Mouse (Mus musculus) spleen, adult 2 months (tissue): ENCODE measurements around the gene Ispd.

Source experiments
- CTCF ChIP-seq: fragments of 200-500 bp; IDR thresholded peaks from 2 replicates; pipeline ENCODE4 v1.5.1; 2011; ENCODE audit warnings: mild to moderate bottlenecking, inconsistent platforms; ENCODE audit not compliant: insufficient read depth, insufficient read length, insufficient replicate concordance; ENCODE audit errors: extremely low read depth
- POLR2A ChIP-seq: fragments of 200-500 bp; IDR thresholded peaks from 2 replicates; pipeline ENCODE4 v1.6.1; 2011; ENCODE audit warnings: low read depth, low read length, inconsistent platforms

GRCm38 (mm10) chr12:36566974-36567373 lies 185.7 kb downstream of the Ispd start:
- no peak for TF ChIP-seq CTCF
- no peak for TF ChIP-seq POLR2A
